ENCODE assay signal across 31 mouse cellular contexts in the genomic region with DNA sequence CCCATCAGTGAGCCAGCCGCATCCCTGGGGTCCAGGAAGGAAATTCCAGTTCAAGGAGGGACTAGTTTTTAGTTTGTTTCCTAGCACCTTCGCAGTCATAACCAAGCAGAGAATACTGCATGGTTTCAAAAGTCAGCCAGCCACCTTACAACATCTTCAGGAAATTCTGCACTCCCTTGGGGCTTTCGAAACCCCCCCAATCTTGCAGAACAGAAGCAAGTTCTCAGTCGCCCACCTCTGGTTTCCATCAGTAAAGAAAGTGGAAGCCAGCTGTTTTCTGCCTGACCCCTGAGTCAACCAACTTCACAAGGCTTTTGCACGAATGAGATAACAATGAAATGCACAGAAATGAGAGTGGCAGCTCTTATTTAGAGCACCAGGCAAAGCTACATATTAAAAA. TPM values are rescaled to one million over a fixed set of nuclear protein-coding genes. Genes with fewer than 3 reads are reported as not detected.
DNase-seq lines count a peak whose midpoint lies in the region; ATAC-seq and TF ChIP-seq lines count a peak whose summit lies in the region.
"Had no signal": no experiment of that assay in that cellular context is flagged by ENCODE, and none has a peak within 500 bp of the region (broad histone marks: within the 10 kb centered on the region; RNA-seq: fewer than 3 reads in every experiment).

No protein-coding gene starts in this region.

- peak; percentile 62 for TF ChIP-seq EP300 in CH12.LX (IDR thresholded peaks at IDR 0.05; ENCODE audit: low read length)

- H3K9me3 ChIP-seq in CH12.LX (replicated peaks; ENCODE audit: low read length), result no peaks in the 10 kb centered on the region
- no peaks in the 10 kb centered on the region for H3K9me3 ChIP-seq in midbrain, embryonic 13.5 days
- H3K9me3 ChIP-seq in neural tube, embryonic 15.5 days (replicated peaks), result no peaks in the 10 kb centered on the region
- H3K9me3 ChIP-seq: embryonic facial prominence, embryonic 10.5 days; embryonic facial prominence, embryonic 13.5 days; forebrain, embryonic 12.5 days; forebrain, embryonic 15.5 days; G1E; heart, embryonic 10.5 days; heart, embryonic 13.5 days had no signal

- DNase-seq in 416B (ENCODE audit: low read depth) (peak; percentile 71), CH12.LX (ENCODE audit: extremely low read depth) (peak; percentile 29)
- peak; percentile 31 for DNase-seq in splenic B cell, adult 2 months (ENCODE audit: low read depth, low spot score)
- no peak for DNase-seq in cerebellum, adult 9-11 months
- DNase-seq: adrenal gland, adult 8-10 months; adrenal gland, postnatal 25 days; cerebellum, adult 11 months; cerebellum, adult 2 months; cerebellum, postnatal 10 days; cerebellum, postnatal 36 days; embryo, embryonic 11 days; gastrocnemius, postnatal 25 days; heart, adult 2 months; heart, postnatal 14 days; heart, postnatal 4 days had no signal

- ATAC-seq in granulocyte monocyte progenitor cell, adult 5-6 weeks (replicated peaks; ENCODE audit: poor library complexity, severe bottlenecking), result peak; percentile 76
- no peak for ATAC-seq in midbrain, embryonic 13.5 days
- ATAC-seq in neural tube, embryonic 15.5 days (ENCODE audit: low FRiP score), result no peak
- ATAC-seq: forebrain, embryonic 15.5 days; hindbrain, postnatal 0 days; inflammation-experienced regulatory T-cells, adult 6 months had no signal

- no peak overlapping the region for H3K4me3 ChIP-seq in CH12.LX (replicated peaks in 1 of 3; ENCODE audit: low read depth in 2 of 3, low read length in 2 of 3, poor library complexity in 1 of 3)
- no peak overlapping the region for H3K4me3 ChIP-seq in midbrain, embryonic 13.5 days (replicated peaks)
- H3K4me3 ChIP-seq in neural tube, embryonic 15.5 days (replicated peaks), result no peak overlapping the region
- H3K4me3 ChIP-seq: embryonic facial prominence, embryonic 10.5 days; embryonic facial prominence, embryonic 13.5 days; erythroblast, embryonic 14.5 days; forebrain, embryonic 12.5 days; forebrain, embryonic 15.5 days; heart, adult 2 months; heart, embryonic 10.5 days; heart, embryonic 13.5 days had no signal

- no peak overlapping the region for H3K27ac ChIP-seq in CH12.LX (ENCODE audit: insufficient read depth, low read depth)
- no peak overlapping the region for H3K27ac ChIP-seq in midbrain, embryonic 13.5 days
- H3K27ac ChIP-seq in neural tube, embryonic 15.5 days (replicated peaks), result no peak overlapping the region
- H3K27ac ChIP-seq: embryonic facial prominence, embryonic 10.5 days; embryonic facial prominence, embryonic 13.5 days; forebrain, embryonic 12.5 days; forebrain, embryonic 15.5 days; heart, adult 2 months; heart, embryonic 10.5 days; heart, embryonic 13.5 days; hindbrain, embryonic 14.5 days; hindbrain, postnatal 0 days had no signal

- TF ChIP-seq POLR2A in CH12.LX (IDR thresholded peaks at IDR 0.05; ENCODE audit: low read depth, low read length), result no peak

- no peak overlapping the region for H3K9ac ChIP-seq in CH12.LX (ENCODE audit: insufficient read depth, low read depth)
- H3K9ac ChIP-seq in midbrain, embryonic 13.5 days (replicated peaks), result no peak overlapping the region
- H3K9ac ChIP-seq in neural tube, embryonic 15.5 days (replicated peaks), result no peak overlapping the region
- H3K9ac ChIP-seq: embryonic facial prominence, embryonic 13.5 days; forebrain, embryonic 12.5 days; forebrain, embryonic 15.5 days; heart, embryonic 13.5 days; hindbrain, embryonic 14.5 days had no signal

- no peak; the same call in 1 of the 2 replicates for TF ChIP-seq RAD21 in CH12.LX (IDR thresholded peaks at IDR 0.05; ENCODE audit: low read depth, low read length)

- 71% methylated on average over 5 of the region's 5 CpGs for WGBS in midbrain, embryonic 13.5 days
- 78% methylated on average over 5 of the region's 5 CpGs for WGBS in neural tube, embryonic 15.5 days

- no peaks in the 10 kb centered on the region for H3K79me2 ChIP-seq in CH12.LX (replicated peaks; ENCODE audit: control insufficient read depth, extremely low read depth, insufficient read depth, poor library complexity, severe bottlenecking)

- in situ Hi-C loops in CH12.LX (cut with MboI; ENCODE audit: low pct_ligation_motif_present, low pct_unique_long_range_greater_than_20kb, low sequenced_read_pairs), result no loop called here

- H3K4me2 ChIP-seq in CH12.LX (ENCODE audit: insufficient read depth, low read depth, poor library complexity, severe bottlenecking), result peak overlapping the region; percentile 10; the same call in 1 of the 2 replicates
- no peak overlapping the region for H3K4me2 ChIP-seq in midbrain, embryonic 13.5 days (replicated peaks)
- H3K4me2 ChIP-seq in neural tube, embryonic 15.5 days, result no peak overlapping the region
- H3K4me2 ChIP-seq: embryonic facial prominence, embryonic 13.5 days; forebrain, embryonic 12.5 days; forebrain, embryonic 15.5 days; heart, embryonic 13.5 days; hindbrain, embryonic 14.5 days had no signal

- peaks cover 14 to 26% of the 10 kb centered on the region in 2 experiments for H3K4me1 ChIP-seq in CH12.LX (ENCODE audit: control insufficient read depth in 1 of 2, insufficient read depth in 2 of 2)
- H3K4me1 ChIP-seq in midbrain, embryonic 13.5 days (replicated peaks), result no peaks in the 10 kb centered on the region
- no peaks in the 10 kb centered on the region for H3K4me1 ChIP-seq in neural tube, embryonic 15.5 days
- H3K4me1 ChIP-seq: forebrain, embryonic 12.5 days; forebrain, embryonic 15.5 days; heart, embryonic 10.5 days had no signal

- H3K27me3 ChIP-seq in CH12.LX (replicated peaks), result no peaks in the 10 kb centered on the region
- H3K27me3 ChIP-seq in splenic B cell, adult 2 months (ENCODE audit: control insufficient read depth, insufficient read depth, low read length, poor library complexity, severe bottlenecking), result no peaks in the 10 kb centered on the region
- no peaks in the 10 kb centered on the region for H3K27me3 ChIP-seq in midbrain, embryonic 13.5 days
- no peaks in the 10 kb centered on the region for H3K27me3 ChIP-seq in neural tube, embryonic 15.5 days (replicated peaks)
- H3K27me3 ChIP-seq: embryonic facial prominence, embryonic 13.5 days; forebrain, embryonic 12.5 days; forebrain, embryonic 15.5 days had no signal

- no peak for TF ChIP-seq CTCF in CH12.LX (conservative IDR thresholded peaks at IDR 0.05 in 1 of 2, IDR thresholded peaks at IDR 0.05 in 1 of 2; ENCODE audit: low read depth in 2 of 2, low read length in 2 of 2)

- dilution Hi-C loops in CH12.LX (cut with MboI; ENCODE audit: extremely low pct_ligation_motif_present, extremely low pct_unique_long_range_greater_than_20kb, low sequenced_read_pairs), result no loop called here

- no peaks in the 10 kb centered on the region for H3K36me3 ChIP-seq in CH12.LX (replicated peaks in 1 of 2; ENCODE audit: control insufficient read depth in 1 of 2, insufficient read depth in 1 of 2, low read length in 1 of 2)
- H3K36me3 ChIP-seq in splenic B cell, adult 2 months (ENCODE audit: control insufficient read depth, insufficient read depth, low read length, poor library complexity, severe bottlenecking), result no peaks in the 10 kb centered on the region
- H3K36me3 ChIP-seq in midbrain, embryonic 13.5 days, result no peaks in the 10 kb centered on the region
- H3K36me3 ChIP-seq in neural tube, embryonic 15.5 days, result no peaks in the 10 kb centered on the region
- H3K36me3 ChIP-seq: embryonic facial prominence, embryonic 10.5 days; embryonic facial prominence, embryonic 13.5 days; forebrain, embryonic 12.5 days; forebrain, embryonic 15.5 days; G1E; heart, embryonic 10.5 days; heart, embryonic 13.5 days had no signal

TF ChIP-seq in CH12.LX, 34 proteins besides CTCF, POLR2A, EP300 and RAD21:
- TF ChIP-seq NELFE (IDR thresholded peaks at IDR 0.05; ENCODE audit: low read depth, low read length) (no peak), POLR2AphosphoS2 (IDR thresholded peaks at IDR 0.05; ENCODE audit: low read depth, low read length) (no peak), SMC3 (IDR thresholded peaks at IDR 0.05; ENCODE audit: low read depth, low read length) (no peak; the same call in 1 of the 2 replicates), ZC3H11A (IDR thresholded peaks at IDR 0.05; ENCODE audit: low read depth, low read length) (no peak), USF2 (conservative IDR thresholded peaks at IDR 0.05; ENCODE audit: low read depth, low read length) (no peak), MAZ (IDR thresholded peaks at IDR 0.05; ENCODE audit: low read depth, low read length) (0 out of 2 replicates have a peak, but pooled peaks have one; percentile 23), SIN3A (IDR thresholded peaks at IDR 0.05; ENCODE audit: low read length) (0 out of 2 replicates have a peak, but pooled peaks have one; percentile 39), USF1 (IDR thresholded peaks at IDR 0.05; ENCODE audit: low read depth, low read length) (no peak), CHD1 (IDR thresholded peaks at IDR 0.05; ENCODE audit: low read depth, low read length) (no peak), BHLHE40 (IDR thresholded peaks at IDR 0.05; ENCODE audit: low read depth, low read length) (peak; percentile 38), ETS1 (conservative IDR thresholded peaks at IDR 0.05; ENCODE audit: low read depth, low read length) (peak; percentile 42), TCF12 (IDR thresholded peaks at IDR 0.05; ENCODE audit: low read depth, low read length) (0 out of 2 replicates have a peak, but pooled peaks have one; percentile 38)

RNA-seq across cellular contexts. Expression of a gene that starts 47.4 kb away (rescaled TPM):
- total RNA-seq in CH12.LX (2012; rRNA removed) (1.2 and 1.4 TPM in 2 replicates), CH12.LX (2014; rRNA removed) (1.5 TPM in 2 replicates)
- polyA plus RNA-seq in CH12.LX (2012; ENCODE audit: insufficient read length, low read depth), result 0.99 and 1.2 TPM in 2 replicates
- 42.2 and 60.6 TPM in 2 replicates for total RNA-seq in granulocyte monocyte progenitor cell, adult 5-6 weeks (2014; fragmentation: Nextera tagmentation)
- total RNA-seq in granulocyte monocyte progenitor cell, adult 5-6 weeks (2017), result 53.9 and 54.4 TPM in 2 replicates
- not detected in 2 replicates for polyA plus RNA-seq in midbrain, embryonic 13.5 days (2015; fragmentation: Nextera tagmentation; extraction: Ambion mirVana)
- 2.1 TPM in 1 of 2 replicates, not detected in the other for polyA plus RNA-seq in neural tube, embryonic 15.5 days (2015; fragmentation: Nextera tagmentation; extraction: Ambion mirVana)
- total RNA-seq: adrenal gland, postnatal 25 days; gastrocnemius, adult 8-10 months; heart, adult 2 months had no signal
- polyA plus RNA-seq: cerebellum, adult 2 months; cortical plate, adult 2 months; embryonic facial prominence, embryonic 10.5 days; embryonic facial prominence, embryonic 13.5 days; forebrain, embryonic 12.5 days; forebrain, embryonic 15.5 days; heart, embryonic 10.5 days; heart, embryonic 13.5 days; hindbrain, embryonic 14.5 days had no signal
